Mouse (Mus musculus) embryo, embryonic 9.5 days (tissue): ENCODE measurements around the gene Ddo.
A peak's percentile ranks its signal among the peaks of the same experiment; 100 is the strongest.

Experiments used
- DNase-seq: peaks from one replicate; pipeline ENCODE4 v3.0.0-alpha.2; 2017; ENCODE audit errors: extremely low spot score

The Ddo gene

DNA sequence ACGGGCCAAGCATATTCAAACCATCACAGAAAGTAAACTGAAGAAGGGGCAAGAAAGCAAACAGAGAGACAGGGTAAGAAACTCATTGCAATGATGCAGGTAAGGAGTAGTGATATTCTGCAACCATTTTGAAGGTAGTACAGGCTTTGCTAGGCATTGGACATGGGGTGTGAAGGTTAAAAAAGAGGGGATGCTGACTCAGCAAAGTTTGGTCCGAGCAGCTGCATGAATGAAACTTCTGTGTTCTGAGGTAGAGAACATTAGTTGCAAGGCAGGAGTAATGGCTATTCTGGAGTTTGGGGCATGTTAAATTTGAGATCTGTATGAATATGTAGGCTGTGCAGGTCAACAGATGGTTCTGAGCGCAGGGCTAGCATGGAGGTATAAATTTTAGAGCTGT is 35.5 kb downstream of the Ddo start:
- DNase-seq, result no peak

DNA sequence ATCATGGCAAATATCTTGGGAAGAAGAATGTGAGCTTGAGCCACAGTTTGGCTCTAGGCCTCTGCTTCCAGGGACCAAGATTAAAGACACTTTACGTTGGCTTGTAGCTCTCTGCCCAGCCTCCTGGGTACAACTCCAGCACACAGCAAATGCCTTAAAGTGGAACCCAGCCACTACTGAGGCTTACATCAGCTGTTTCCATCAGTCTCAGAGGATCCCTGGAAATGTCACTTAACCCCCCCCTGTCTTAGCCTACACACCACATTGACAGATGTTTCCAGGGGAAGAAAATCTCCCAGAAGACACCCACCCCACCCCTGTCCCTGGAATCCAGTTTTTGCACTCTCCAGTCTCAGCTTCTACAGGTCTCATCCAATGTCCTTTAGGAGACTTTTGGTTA is 37.1 kb downstream of the Ddo start:
- no peak for DNase-seq

DNA sequence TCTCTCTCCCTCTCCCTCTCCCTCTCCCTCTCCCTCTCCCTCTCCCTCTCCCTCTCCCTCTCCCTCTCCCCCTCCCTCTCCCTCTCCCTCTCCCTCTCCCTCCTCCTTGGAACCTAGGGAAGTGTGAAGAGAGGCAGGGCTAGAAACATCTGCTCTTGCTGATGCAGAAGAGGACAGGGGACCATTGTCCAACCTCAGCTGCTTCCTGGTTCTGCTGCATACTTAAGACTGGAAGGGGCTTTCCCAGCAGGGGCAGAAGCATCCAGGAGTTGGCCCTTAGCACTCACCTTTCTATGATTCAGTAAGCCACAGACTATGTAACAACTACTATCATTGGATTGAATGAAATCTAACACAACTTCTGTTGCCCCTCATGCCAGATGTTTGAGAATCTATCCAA is 38.8 kb downstream of the Ddo start:
- DNase-seq, result no peak

DNA sequence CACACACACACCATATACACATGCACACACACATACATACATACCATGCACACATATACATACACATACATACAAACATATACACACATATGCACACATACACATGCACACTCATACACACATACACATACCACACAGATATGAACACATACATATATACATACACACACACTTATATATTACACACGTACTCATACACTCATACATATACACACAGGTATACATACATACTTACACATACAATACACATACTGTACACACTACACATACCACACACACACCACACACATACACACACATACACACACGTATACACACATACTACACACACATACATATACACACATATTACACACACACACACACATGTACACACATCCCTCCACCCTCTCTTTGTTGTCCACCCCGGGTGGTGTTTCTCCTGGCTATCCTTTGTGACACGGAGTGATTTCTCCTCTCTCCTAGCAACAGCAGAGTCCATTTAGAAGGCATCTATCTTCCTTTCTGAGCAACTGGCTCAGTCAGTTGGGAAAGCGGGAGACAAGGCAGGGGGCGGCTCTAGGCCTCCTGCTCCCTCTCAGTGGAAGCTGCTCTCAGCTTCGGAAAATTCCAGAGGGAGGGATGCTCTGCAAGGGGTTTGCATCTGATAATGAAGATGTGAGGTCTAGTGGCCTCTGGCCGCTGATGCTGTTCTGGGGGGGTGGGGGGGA is 42.9 kb downstream of the Ddo start:
- no peak for DNase-seq

DNA sequence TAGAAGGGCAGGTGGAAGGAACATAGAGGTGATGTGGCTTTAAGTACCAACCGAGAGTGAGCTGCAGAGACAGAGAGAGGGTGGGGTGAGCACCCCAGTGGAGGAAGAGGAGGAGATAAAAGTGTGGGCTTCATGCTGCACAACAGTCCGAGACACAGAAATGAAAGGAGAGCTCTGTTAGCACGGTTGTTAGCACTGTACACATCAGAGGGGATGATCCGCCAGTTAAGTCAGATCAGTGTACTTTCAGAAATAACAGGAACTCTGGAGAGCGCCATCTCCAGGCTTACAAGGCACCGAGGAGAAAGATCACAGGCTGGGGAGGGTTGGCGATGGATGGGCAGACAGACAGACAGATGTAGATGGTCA is 43.5 kb downstream of the Ddo start:
- DNase-seq, result no peak

DNA sequence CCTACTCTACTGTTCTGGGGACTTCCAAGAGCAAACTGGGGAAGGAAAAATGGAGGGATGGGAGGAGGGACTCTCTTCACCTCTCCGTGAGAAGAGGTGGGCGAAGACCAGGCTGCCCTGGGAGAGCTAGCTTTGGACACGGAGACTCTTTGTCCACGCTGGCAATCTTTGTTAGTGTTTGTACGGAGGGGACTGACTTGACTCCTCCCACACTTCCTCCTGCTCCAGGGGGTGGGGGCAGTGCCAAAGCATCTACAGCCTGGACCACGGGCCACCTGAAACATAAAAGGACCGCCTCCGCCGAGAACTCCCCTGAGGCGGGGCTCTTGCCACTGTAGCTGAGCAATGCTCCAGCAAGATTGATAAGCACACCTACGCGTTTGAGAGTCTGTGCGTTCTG is 44.3 kb downstream of the Ddo start:
- peak; percentile 31 for DNase-seq

DNA sequence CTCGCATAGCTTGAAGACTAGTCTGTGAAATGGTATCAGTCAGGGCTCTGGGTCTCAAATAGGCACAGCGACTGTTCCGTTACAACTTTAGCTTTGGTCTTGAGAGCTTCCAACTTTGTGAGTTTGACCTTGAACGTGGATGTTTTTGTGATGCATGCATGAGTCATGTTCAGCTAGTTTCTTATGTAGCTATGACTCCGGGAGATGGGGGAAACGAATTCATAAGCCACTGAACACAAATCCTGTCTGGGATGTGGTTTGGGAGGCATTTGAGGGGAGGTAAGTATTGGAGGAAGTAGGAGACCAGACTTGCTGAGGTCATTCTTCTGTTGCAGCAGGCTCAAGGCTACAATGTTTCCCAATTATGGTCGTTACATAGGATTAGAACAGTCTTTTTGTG is 46.1 kb downstream of the Ddo start:
- DNase-seq, result no peak

DNA sequence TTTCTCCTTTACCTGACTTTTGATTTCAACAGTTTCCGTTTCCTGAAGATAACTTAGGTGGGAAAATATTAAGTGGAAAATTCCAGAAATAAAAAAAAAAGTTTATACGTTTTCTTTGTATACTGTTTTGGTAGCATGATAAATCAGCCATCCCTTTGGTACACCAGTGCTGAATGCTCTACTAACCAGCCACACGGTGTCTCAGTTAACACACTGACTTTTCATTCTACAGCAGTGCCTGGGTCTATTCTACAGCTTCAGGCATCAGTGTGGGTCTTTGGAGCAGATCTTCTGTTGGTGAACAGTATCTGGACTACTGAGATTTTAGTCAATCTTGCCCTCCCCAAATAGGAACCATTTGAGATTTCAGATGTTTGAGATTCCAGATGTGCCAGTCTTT is 48.7 kb downstream of the Ddo start:
- no peak for DNase-seq

DNA sequence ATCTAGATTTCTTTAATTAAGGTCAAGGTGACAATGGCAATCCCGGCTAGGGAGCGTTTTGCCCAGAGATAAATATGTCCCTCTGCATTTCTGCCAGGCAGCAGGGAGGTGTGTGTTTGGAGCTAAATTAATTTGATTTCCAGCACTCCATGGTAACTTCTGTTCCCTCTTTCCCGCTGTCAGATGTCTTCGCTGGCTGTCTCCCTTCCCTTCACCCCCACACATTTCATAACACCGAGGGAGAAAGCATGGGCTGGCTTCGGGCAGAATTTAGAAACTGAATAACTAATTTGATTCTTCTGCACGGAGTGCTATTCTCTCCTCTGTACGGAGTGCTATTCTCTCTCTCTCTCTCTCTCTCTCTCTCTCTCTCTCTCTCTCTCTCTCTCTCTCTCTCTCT is 52.7 kb downstream of the Ddo start:
- DNase-seq, result no peak

DNA sequence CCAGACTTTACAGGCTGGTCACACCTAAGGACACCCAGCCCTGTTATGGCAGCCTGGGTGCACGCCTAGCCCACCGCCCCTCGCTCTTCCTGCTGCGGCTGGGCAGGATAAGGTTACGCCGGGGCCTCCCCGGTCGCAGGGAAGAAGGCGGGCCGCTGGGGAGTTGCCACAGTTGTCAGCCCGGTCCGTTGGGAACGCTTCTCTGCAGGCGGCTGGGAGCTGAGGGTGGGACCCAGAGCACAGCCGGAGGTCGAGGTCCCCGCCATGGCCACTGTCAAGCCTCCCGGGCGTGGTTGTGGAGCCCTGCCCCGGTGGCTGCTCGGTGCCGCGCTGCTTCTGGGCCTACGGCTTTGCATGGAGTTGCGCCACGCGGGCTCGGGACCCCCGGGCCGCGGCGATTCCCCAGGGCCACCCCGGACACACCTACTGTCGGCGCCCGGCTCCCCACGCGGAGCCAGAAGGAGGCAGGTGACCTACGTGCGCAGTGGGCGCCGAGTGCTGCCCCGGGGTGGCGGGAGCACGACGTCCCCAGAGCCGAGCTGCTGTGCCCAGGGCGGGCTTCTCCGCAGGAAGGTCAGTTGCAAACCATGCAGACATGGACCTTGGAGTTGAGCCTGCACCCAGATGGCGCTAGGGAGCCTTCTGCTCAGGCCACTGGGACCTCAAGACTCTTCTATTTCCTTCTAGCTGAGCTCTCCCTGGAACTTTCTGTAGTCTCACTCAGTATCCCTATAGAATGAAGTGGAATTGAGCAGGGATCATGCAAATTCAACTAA is 53.5 kb downstream of the Ddo start, which contains the start of gene Mettl24:
Gene Mettl24 (plus strand): TSS at position 191 of the 776 bp plus-strand sequence.
- DNase-seq, result peak; percentile 84

DNA sequence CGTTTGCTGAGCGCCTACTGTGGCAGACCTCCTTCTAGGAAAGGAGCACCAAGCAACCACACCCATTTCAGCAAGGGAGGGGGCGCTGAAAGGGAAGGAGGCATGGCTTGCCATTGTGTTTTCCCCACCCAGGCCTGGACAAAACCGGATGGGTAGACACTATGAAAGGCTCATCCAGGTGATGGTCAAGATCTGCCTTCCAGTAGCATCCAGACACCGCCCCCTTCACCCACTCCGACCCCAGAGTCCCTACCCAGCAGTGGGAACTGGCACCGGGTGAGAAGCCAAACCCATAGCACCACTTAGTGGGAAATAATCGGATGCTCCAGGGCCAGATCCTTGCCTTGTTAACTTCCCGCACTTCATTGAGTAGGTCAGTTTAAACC is 54.0 kb downstream of the Ddo start:
- DNase-seq, result no peak

DNA sequence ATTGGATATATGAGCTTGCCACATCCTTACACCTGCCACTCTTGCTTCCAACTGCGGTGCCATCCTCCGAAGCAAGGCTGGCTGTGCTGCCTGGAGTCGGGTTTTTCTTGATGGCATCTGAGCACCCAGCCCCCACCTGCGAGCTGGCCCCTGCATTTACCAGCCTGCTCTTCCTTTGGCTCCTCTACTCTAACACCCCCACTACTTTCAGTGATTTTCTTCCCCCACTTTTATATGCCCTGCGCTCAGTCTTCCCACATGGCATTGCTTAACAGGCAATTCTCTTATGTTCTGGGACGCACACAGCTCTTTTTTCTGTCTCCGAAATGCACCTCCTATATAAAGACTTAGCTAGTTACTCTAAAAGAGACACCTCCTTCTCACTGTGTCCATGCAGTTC is 54.5 kb downstream of the Ddo start:
- DNase-seq, result no peak

DNA sequence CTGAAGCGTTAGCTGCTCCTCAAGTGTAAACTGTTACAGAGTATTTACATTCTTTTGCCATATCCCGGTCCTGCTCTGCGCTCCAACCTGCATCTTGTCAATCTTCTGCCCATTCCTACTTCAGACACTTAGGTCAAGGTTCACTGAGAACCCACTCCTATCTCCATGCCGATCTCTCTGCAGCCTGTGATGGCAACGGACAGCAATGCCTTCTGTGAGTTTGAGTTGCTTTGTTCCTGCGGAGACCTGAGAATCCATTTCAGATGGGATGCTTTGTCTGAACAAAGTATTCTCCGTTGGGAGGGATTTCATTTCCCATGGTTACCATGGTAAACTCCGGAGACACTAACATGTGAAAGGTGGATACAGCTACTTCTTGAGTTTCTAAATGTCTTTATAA is 55.8 kb downstream of the Ddo start:
- DNase-seq, result peak; percentile 37

DNA sequence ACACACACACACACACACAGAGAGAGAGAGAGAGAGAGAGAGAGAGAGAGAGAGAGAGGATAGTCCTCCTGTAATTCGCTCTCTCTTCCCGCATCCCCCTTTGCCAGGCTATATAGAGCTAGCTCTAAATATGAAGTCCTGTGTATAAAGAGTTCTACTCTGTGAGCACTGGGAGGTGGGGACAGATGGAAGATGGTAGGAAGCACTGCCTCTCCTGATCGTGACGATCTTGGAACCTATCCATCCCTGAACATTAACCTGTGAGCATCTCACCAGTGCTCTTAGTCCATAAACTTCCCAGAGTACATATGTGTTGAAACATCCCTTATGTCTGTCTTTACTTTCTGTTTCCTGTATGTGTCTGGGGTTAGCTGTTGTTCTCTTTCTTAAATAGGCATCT is 57.2 kb downstream of the Ddo start:
- no peak for DNase-seq

DNA sequence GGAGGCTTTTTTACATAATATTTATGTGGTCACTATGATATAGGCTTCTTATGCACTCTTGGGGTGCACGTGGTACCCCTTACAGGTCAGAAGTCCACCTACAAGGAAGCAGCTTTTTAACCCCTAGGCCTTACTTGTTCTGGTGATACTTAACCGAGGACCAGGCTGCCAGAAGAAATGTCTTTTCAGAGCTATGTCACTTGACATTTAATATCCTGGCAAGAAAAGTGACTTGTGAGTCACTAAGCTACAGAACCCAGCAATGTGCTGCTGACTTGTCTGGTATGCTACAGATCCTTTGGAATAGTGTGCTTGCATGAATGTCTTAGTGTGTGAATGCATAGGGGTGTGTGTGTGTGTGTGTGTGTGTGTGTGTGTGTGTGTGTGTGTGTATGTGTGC is 57.6 kb downstream of the Ddo start:
- no peak for DNase-seq

DNA sequence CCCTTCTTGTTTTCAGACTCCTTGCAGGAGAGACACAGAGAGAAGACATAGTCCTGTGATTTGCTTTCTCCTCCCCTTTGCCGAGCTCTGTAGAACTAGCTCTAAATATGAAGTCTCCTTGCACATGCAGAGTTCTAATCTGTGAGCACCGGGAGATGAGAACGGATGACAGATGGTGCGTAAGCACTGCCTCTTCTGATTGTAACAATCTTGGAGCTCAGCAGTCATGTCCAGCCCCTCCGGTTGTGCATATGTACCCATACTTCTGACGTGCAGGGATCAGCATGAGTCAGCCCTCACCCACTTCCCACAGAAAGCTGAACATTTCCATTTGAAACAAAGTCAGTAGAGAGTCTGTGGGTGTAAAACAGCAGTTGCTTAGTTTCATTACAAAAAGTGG is 58.5 kb downstream of the Ddo start:
- DNase-seq, result no peak

DNA sequence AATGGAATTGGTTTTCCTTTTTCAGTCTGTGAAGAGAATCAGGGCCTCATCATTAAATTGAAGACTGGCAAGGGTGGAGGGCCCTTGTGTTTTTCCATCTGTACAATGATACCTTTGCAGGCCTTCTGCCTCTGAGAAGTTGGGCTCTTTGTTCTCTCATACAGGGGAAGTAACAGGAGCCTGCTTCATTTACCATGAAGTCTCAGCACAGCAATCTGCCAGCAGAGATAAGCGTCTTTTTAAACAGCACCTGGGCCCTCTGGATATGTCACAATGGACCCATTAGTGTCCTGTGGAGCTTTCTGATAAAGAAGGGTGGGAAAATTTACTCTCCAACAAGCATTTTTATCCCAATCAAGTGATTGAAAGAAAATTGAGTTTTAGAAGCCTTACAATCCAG is 59.1 kb downstream of the Ddo start:
- no peak for DNase-seq

DNA sequence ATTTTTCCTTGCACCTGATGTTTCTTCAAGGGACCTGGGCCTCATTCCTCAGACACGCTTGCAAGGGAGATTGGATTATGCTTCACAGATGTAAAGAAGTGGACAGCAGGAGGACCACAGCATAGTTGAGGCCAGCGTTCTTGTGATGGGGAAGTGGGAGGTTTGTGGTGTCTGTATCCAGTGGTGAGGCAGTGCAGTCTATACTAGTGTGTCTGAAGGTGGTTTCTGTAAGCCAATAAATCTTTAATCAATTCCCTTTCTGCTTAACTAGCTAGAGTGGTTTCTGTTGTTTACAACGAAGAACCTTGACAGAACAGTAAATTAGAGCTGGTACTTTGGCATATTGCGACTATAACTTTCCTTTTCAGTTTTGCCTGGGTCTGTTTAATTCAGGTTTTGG is 68.8 kb downstream of the Ddo start:
- DNase-seq, result no peak

DNA sequence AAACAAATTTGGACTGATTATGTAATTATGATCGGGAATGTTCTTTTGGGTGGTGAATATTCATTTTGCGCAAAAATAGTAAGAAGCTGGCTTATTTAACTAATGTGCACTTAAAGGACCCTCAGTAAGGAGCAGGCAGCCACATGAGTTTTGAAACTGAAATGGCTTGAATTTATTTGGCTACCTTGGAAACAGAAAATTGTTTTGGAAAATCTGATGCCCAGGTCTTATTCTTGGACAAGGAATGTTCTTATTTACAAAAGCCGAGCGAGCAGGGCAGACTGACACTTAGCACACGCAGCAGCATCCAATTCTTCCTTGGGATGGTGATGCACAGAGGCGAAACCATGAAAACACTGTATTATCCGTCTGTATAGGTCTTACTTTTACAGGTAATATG is 81.3 kb downstream of the Ddo start:
- DNase-seq, result no peak

DNA sequence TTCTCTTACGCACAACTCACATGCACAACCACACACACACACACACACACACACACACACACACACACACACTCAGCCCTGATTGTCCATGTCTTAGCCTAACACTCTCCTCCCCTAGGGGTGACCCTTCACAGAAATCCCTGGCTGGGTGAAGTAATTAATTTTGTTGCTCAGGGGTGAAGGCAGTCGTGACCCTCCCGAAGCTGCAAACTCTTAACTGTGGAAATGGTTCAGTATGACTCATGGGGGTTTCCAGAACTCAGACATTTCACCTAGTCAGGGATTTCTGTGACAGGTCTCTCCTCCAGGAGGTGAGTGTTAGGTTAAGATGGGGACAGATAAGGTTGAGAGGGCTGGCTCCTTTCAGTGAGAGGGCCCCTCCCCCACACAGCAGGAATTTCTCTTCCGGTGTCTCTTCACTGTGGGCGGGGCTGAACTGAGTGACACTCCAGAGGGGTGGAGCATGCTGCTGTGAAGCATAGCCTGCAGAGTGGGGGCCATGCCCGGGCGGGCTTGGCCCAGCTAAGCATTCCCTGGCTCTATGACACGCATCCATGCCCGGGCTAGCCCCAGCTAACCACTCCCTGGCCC is 83.3 kb downstream of the Ddo start:
- DNase-seq, result peak; percentile 58

DNA sequence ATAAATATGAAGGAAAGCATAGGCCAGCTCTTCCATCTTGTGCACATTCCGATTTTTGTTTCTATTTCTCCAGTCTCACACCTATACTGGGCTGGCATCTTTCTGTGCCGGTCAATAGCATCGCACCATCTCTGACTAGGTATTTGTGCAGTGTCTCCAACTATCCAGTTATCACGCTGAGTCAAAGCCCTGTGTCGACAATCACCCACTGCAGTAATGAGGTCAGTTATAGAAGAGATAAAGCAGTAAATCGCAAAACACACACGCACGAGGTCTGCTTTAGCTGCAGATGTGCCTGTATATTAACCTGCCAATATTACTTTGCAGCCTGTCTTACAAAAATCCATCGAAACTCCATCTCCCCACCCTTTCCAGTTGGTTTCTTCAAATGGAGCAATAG is 84.0 kb downstream of the Ddo start:
- no peak for DNase-seq

DNA sequence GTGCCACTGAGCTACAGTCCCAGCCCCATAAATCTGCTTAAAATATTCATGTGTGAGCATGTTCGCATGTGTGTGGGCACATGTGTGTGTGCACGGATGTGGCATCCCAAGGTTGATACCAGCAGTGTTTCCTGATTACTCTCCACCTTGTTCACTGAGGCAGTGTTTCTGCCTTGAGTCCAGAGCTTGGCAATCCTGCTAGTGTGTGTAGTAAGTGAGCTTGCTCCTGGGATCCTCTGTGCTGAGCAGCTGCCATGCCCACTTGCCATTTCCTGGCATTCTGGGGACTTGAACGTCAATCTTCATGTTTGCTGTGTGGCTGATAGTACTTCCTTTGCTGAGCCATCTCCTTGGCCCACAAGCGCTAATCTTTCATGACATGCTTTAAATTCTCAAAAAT is 85.3 kb downstream of the Ddo start:
- DNase-seq, result no peak

DNA sequence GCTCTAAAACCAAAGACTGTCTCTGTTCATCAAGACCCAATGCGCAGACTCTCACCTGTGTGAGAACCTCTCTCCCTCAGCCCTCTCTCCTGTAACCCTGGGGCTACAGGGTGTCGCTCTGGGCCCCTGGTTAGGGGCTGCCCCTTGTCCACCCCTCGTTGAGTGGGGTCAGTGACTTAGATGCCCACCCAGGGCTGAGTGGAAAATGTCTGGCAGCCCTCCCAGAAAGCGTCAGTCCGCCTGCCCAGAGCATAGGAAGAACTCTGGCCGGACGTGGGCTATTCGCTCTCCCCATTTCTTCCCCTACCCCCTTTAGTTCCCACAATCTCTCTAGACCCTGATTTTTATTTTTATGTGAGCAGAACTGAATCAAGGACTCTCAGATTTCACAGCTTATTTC is 86.5 kb downstream of the Ddo start:
- DNase-seq, result no peak
